Comparison of ENCODE assay signal across 35 mouse cellular contexts in genomic region chr6:87121961-87122360, GRCm38 (mm10). TPM values are rescaled to one million over a fixed set of nuclear protein-coding genes. Genes with fewer than 3 reads are reported as not detected.
"Had no signal": no experiment of that assay in that cellular context is flagged by ENCODE, and none has a peak within 500 bp of the region (broad histone marks: within the 10 kb centered on the region; RNA-seq: fewer than 3 reads in every experiment).

No protein-coding gene starts in this region.

- H3K4me1 ChIP-seq: hindbrain, embryonic 13.5 days; hindbrain, embryonic 15.5 days had no signal

- DNase-seq: gastrocnemius, postnatal 14 days; gastrocnemius, postnatal 36 days; heart, adult 18-20 months; heart, postnatal 14 days; heart, postnatal 36 days; kidney, adult 11 months; kidney, adult 2 months; kidney, adult 9 months; kidney, postnatal 14 days; kidney, postnatal 36 days; layer of hippocampus, adult 9-11 months; layer of hippocampus, postnatal 36 days; left cerebral cortex, postnatal 4 days had no signal

- H3K4me3 ChIP-seq: heart, embryonic 13.5 days; heart, embryonic 15.5 days; hindbrain, embryonic 13.5 days; hindbrain, embryonic 15.5 days; kidney, embryonic 15.5 days; limb, embryonic 13.5 days; limb, embryonic 15.5 days; liver, embryonic 12.5 days had no signal

- H3K9ac ChIP-seq: heart, embryonic 13.5 days; heart, embryonic 15.5 days; hindbrain, embryonic 13.5 days; hindbrain, embryonic 15.5 days; kidney, embryonic 15.5 days; limb, embryonic 13.5 days; limb, embryonic 15.5 days; liver, embryonic 12.5 days had no signal

- H3K36me3 ChIP-seq: heart, embryonic 13.5 days; heart, embryonic 15.5 days; hindbrain, embryonic 13.5 days; hindbrain, embryonic 15.5 days; kidney, embryonic 15.5 days; limb, embryonic 13.5 days; limb, embryonic 15.5 days; liver, embryonic 12.5 days had no signal

- ATAC-seq: hindbrain, postnatal 0 days; intestine, embryonic 16.5 days; liver, embryonic 12.5 days had no signal

- H3K27ac ChIP-seq: heart, embryonic 13.5 days; heart, embryonic 15.5 days; hindbrain, embryonic 13.5 days; hindbrain, embryonic 15.5 days; hindbrain, postnatal 0 days; kidney, embryonic 15.5 days; kidney, postnatal 0 days; limb, embryonic 13.5 days; limb, embryonic 15.5 days; liver, embryonic 12.5 days had no signal

- H3K27me3 ChIP-seq: heart, embryonic 13.5 days; heart, embryonic 15.5 days; hindbrain, embryonic 13.5 days; hindbrain, embryonic 15.5 days; kidney, embryonic 15.5 days; limb, embryonic 13.5 days; limb, embryonic 15.5 days; liver, embryonic 12.5 days had no signal

- H3K4me2 ChIP-seq: heart, embryonic 11.5 days; heart, embryonic 13.5 days; heart, embryonic 15.5 days; hindbrain, embryonic 13.5 days; hindbrain, embryonic 15.5 days; kidney, embryonic 15.5 days; limb, embryonic 13.5 days; limb, embryonic 15.5 days; liver, embryonic 12.5 days had no signal

- H3K9me3 ChIP-seq: heart, embryonic 13.5 days; heart, embryonic 15.5 days; hindbrain, embryonic 13.5 days; hindbrain, embryonic 15.5 days; kidney, embryonic 15.5 days; limb, embryonic 13.5 days; limb, embryonic 15.5 days had no signal

RNA-seq across cellular contexts. Expression of gene D6Ertd527e, which starts 17.4 kb away (rescaled TPM):
- total RNA-seq: gastrocnemius, adult 18-20 months; gastrocnemius, adult 8-10 months; gastrocnemius, postnatal 14 days; gastrocnemius, postnatal 36 days; heart, adult 18-20 months; heart, postnatal 14 days; heart, postnatal 36 days; hematopoietic stem cell, adult 5-6 weeks; layer of hippocampus, adult 18-20 months; layer of hippocampus, adult 8-10 months; layer of hippocampus, postnatal 14 days; layer of hippocampus, postnatal 36 days; left cerebral cortex, adult 18-20 months; left cerebral cortex, postnatal 10 days; left cerebral cortex, postnatal 25 days had no signal
- polyA plus RNA-seq: hindbrain, embryonic 11.5 days had no signal
